Mouse (Mus musculus): ENCODE results near the gene Tanc1.
"Not testable (repeated sequence)": the region's sequence is repeated elsewhere in the genome, so short reads cannot be mapped to it uniquely, and the experiment has no call there.

The Tanc1 gene

DNA sequence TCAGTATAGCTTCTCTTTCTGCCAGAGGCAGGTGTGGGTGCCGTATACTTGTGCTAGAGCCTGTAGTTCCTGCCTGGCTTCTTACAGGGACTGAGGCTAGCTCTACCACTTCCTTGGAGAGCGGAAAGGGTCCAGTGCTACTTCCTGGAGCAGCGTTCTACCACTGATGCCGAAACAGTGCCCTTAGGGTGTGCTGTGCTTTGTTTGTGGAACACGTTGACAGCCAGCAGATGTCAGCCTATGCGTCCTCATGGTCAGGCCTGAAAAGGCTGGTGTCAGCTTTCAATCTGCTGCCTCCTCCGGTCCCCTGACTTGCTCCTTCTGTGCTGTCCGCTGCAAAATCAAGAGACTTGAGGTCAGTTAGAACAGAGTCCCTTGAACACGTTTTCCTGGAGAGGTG, 218.3 kb downstream of the Tanc1 start:
- DNase-seq (ENCODE audit: low spot score) = no peak

GRCm38 (mm10) chr2:59830940-59831339, 219.1 kb downstream of the Tanc1 start:
- DNase-seq (ENCODE audit: low spot score) = no peak

- DNase-seq (ENCODE audit: low spot score) = no peak
These were observed 220.0 kb downstream of the Tanc1 start for GRCm38 (mm10) chr2:59831831-59832230.

DNA sequence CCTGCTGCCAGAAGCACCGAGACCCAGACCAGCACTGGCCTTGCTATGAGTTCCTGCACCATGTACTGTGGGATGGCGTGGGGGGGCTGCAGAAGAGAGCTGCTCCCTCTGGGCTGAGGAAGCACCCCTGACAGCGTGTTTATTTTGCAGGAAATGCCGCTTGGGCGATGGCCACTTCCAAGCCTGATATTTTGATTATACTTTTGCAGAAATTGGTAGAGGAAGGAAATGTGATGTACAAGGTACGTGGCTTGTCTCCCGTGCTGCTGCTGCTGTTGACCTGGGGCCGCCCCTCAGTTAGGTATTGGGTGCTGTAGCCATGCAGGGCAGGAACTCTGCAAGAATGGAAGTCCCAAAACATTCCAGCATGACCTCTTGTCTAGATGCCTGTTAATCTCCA, 227.0 kb downstream of the Tanc1 start:
- no peak for DNase-seq (ENCODE audit: low spot score)

GRCm38 (mm10) chr2:59839755-59840154, 227.9 kb downstream of the Tanc1 start:
- DNase-seq (ENCODE audit: low spot score) = no peak

- no peak for DNase-seq (ENCODE audit: low spot score)
These were observed 228.3 kb downstream of the Tanc1 start for GRCm38 (mm10) chr2:59840191-59840590.

- DNase-seq (ENCODE audit: low spot score) = peak; percentile 73
These were observed 229.5 kb downstream of the Tanc1 start for GRCm38 (mm10) chr2:59841189-59841939.

GRCm38 (mm10) chr2:59841944-59842343, 230.1 kb downstream of the Tanc1 start:
- no peak for DNase-seq (ENCODE audit: low spot score)

- no peak for DNase-seq (ENCODE audit: low spot score)
These were observed 230.7 kb downstream of the Tanc1 start for GRCm38 (mm10) chr2:59842556-59843008.

DNA sequence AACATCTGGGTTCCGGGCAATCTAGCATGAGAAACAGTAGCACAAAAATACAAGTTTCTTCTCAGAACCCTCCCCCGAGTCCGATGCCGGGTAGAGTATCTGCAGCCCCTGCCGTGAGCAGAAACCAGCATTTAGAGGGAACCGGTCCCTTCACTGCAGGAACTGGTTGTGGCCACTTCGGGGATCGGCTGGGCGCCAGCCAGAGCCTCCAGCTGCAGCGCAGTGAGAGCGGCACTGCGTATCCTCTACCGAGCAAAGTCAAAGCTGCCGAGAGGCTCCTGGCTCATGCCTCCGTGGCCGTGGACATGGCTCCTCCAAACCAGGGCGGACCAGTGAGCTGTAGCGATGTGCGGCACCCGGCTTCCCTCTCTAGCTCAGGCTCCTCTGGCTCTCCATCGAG, 231.3 kb downstream of the Tanc1 start:
- no peak for DNase-seq (ENCODE audit: low spot score)

GRCm38 (mm10) chr2:59843848-59844247, 232.0 kb downstream of the Tanc1 start:
- DNase-seq (ENCODE audit: low spot score) = no peak

GRCm38 (mm10) chr2:59851885-59852284, 240.0 kb downstream of the Tanc1 start:
- not testable (repeated sequence) for DNase-seq (ENCODE audit: low spot score)

DNA sequence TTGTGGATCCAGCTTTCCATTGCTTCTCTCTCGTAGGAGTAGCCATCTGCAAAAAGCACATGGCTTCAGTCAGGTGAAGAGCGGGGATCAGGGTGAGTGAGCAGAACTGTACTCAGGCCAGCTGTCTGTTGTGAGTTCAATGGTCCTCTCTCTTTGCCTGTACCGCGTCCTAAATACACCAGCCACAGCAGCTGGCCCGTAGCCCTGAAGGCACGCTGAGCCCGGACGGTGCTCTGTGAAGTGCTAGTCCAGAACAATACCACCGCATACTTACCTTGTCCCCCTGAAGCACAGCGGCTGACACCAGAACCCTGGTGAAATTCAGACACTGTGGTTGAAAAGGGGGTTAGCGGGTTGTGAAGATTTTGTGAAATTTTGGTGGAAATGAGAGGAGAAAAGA, 241.1 kb downstream of the Tanc1 start:
- no peak for DNase-seq (ENCODE audit: low spot score)

GRCm38 (mm10) chr2:59853543-59853942, 241.7 kb downstream of the Tanc1 start:
- DNase-seq (ENCODE audit: low spot score) = no peak

DNA sequence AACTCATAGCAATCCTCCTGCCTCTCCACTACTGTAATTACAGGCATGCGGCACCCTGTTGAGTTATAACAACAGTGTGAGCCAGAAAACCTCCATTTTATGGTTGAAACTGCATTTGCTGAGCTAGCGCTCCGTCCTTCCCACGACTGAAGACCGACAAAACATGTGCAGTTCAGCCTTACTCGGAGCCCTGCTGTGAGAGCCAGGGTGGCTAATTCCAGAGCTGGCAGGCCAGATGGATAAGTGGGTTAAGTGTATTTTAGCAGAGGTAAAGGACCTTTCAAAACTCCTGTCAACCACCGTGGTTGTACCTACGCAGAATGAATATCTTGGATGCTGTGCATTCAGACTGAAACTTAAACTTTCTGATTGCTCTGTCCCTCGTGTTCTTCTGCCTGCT, 242.5 kb downstream of the Tanc1 start:
- DNase-seq (ENCODE audit: low spot score) = no peak

DNA sequence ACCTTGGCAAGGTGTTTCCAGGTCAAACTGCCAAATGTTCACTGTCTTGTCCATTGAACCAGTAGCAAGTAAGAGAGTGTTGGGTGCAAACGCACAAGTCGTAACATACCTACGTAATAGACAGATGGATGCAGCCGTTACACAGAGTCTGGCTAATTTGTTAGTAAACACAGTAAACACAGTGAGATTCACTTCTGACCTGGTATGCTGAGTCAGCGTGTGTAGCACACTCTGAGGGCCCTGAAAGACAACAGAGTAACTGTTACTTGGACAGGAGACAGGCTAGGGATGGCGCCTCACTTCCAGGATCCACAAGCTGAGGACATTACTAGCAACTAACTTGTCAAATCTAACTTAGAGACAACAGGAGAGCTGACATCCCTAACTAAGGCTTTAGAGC, 250.8 kb downstream of the Tanc1 start:
- DNase-seq (ENCODE audit: low spot score) = no peak

DNA sequence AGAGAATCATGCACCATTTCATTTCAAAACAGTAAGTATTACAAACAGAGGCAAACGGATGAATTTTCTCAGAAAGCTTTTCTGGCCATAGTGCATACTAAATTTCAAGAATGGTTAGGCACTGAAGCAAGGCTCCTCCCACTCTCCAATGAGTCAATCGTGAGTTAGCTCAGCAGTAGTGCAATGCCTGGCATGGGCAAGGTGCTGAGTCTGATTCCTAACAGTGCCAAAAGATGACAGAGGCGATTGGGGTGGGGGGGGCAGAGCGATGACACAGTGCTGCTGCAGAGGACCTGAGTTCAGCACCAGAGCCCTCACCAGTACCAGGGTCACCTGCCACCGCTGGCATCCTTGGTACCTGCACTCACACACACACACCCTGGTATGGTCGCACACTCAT, 258.7 kb downstream of the Tanc1 start:
- no peak for DNase-seq (ENCODE audit: low spot score)

GRCm38 (mm10) chr2:59876482-59876881, 264.6 kb downstream of the Tanc1 start:
- no peak for DNase-seq (ENCODE audit: low spot score)

DNA sequence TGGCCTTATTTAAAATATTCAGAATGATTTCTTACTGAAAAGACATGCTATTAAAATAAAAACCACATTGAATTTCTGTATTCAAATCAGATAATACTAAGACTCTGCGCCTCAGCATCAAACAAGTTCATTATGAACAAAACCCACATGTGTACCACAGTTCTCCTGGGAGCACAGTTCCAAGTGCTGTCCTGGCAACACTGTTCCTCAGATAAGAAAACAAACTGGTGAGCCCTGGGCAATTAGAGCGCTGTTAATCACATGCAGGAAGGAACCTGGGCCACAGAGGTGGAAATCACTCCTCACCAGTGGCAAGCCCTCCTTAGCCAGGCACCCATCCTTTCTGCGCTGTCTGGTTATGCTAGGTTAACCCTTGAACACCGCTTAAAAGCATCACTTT, 265.5 kb downstream of the Tanc1 start:
- no peak for DNase-seq (ENCODE audit: low spot score)

DNA sequence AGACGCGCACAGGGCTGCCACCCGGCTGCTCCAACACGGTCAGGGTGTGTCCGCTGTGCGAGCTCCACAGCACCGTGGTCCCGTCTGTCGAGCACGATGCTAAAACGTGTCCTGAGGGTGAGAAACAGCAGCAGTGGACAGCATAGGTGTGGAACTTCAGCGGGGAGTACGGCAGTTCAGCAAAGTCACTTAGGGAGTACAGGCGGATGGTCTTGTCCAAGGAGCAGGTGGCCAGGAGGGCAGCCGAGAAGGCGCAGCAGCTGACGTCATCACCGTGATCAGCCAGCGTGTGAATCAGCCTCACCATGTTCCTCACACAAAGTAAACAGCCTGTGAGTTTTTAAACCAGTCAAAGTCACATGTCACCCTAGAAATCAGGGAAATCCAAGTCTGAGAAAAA, 266.4 kb downstream of the Tanc1 start:
- DNase-seq (ENCODE audit: low spot score) = no peak

DNA sequence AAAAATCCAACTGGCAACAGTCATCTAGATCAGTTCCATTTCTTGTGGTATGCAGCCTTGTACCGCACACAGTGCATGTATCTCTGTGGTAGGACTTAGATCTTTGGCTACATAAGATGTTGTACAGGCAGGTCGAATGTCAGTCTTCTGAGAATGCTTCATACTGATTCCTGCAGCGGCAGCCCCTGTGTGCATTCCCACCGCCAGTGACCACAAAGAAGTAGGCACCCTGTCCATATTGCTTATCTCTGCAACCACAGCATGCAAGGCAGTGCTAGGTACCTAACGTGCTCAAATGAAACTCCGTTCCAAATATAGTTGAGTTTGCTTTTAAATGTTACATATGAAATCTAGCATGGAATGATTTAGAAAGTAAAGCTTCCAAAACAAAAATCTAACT, 269.6 kb downstream of the Tanc1 start:
- DNase-seq (ENCODE audit: low spot score) = no peak

- DNase-seq (ENCODE audit: low spot score) = peak; percentile 98
These were observed 270.2 kb downstream of the Tanc1 start, which contains the start of gene Wdsub1 for GRCm38 (mm10) chr2:59881831-59882741. TSS of gene Wdsub1 (minus strand) at chr2:59882591.

- no peak for DNase-seq (ENCODE audit: low spot score)
These were observed 271.0 kb downstream of the Tanc1 start for GRCm38 (mm10) chr2:59882742-59883281.
